Mouse (Mus musculus) testis, postnatal 14 days (tissue): Measurements from ENCODE around the gene Cd52.

Experiments
- DNase-seq: peaks from one replicate; pipeline ENCODE4 v3.0.0; 2021; ENCODE audit warnings: low spot score

Gene Cd52

DNA sequence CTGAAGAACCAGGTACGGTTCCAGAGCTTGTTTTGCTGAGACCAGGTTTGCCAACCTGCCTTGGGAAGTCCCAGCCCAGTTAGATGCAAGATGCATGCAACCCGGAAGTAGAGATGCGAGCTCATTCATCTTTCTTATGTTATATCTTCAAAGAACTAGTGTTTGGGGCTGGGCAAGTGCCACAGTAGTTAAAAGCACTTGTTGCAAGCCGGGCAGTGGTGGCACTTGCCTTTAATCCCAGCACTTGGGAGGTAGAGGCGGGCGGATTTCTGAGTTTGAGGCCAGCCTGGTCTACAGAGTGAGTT lies 3.7 kb downstream of the Cd52 start:
- no peak for DNase-seq

DNA sequence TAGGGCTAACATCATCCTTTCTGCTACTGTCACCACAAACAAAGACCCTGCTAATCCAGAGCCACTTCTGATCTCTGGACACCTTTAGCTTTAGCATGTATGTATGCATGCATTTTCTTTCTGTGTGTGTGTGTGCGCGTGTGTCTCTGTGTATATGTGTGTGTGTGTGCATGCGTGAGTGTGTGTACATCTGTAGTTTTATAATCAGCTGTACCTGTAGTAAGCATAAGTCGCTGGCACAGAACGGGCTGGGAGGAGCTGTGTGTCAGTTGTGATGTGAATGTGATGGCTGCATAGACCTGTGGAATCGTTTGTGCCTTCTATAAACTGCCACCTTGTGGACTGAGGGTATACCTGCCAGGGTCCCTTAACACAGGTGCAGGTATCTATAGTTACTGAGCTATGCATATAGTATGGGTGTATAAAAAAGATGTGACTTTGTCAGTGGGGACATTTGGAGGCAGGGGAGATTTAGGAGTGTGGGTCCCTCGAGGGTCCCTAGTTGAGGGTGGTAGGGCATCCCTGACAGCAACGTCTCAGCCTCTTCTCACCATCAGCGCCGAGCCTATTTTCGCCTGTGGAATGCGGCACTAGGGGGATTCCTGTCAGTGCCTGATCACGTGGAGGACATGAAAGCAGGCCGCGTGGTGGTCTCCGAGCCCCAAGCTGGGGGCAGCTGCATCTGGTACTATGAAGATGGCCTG lies 4.2 kb downstream of the Cd52 start:
- no peak for DNase-seq

DNA sequence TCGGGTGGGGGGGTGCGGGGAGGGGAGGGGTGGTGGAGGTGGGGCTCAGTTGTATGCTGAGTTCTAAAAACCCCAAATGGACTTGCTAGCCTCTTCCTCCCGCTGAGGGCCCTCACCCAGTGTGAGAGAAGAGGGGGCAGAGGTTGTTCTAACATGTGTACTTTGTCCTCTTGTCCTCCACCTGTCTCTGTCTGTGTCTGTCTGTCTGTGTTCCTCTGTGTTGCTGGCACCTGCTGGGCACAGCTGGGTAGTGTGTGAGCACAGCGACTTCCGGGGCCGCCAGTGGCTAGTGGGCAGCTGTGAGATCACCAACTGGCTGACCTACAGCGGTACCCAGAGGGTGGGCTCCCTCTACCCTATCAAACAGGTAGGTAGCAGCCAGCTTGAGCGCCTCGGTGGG lies 5.9 kb downstream of the Cd52 start:
- no peak for DNase-seq

DNA sequence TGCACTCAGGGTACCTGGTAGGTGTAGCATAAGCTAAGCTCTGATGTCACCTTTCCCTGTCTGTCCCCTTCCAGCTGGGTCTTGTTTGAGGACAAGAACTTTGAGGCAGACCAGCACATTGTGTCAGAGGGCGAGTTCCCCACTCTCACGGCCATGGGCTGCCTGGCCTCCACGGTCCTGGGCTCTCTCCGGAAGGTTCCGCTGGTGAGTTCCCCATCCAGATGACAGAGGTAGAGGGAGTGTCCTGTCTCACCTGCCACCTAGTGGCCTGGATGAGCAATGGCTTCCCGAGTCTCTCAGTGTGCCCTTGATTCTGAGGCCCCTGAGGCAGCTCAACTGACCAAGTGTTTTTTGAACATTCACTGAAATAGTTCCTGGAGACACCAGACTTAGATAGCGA lies 7.5 kb downstream of the Cd52 start:
- DNase-seq: no peak

DNA sequence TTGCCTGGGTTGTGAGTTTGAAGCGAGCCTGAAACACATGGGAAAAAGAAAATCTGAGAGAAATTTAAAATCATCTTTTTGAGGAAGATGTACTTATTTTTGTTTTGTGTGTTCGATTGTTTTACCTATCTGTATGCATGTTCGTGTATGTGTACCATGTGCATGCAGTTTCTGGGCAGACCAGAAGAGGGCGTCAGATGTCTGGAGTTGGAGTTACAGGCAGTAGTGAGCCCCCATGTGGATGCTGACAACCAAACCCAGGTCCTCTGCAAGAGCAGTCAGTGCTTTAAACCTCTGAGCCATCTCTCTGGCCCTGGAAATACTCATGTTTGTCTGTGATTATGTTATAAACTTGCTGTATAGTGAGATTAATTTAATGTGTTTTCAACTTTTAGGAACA lies 9.9 kb downstream of the Cd52 start:
- DNase-seq: no peak

- no peak for DNase-seq
These were observed 12.4 kb downstream of the Cd52 start for GRCm38 (mm10) chr4:134082460-134082859.

DNA sequence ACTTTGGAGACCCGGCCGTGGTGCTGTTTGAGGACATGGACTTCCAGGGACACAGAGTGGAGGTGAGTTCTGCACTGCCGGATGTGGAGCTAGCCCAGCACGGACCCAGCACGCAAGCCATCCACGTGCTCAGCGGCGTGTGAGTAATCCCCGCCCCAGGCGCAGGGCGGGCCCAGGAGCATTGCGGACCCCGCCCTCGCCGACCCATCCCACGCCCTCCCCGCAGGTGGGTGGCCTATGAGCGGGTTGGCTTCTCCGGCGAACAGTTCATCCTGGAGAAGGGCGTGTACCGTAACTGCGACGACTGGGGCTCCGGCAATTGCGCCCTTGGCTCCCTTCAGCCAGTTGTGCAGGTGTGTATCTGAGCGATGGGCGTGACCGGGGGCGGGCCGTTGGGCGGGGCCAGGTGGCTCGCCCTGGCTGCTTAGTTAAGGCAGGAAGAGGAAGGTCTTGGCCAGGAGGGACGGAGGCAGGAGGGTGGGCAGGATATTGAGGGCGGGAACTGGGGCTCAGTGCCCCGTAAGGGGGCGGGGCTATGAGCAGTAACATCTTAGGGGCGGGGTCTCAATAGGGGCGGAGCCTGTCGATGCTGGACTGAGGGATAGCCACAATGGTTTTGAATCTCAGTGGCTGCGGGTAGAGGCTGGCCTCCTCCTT lies 13.0 kb downstream of the Cd52 start:
- peak; percentile 87 for DNase-seq

DNA sequence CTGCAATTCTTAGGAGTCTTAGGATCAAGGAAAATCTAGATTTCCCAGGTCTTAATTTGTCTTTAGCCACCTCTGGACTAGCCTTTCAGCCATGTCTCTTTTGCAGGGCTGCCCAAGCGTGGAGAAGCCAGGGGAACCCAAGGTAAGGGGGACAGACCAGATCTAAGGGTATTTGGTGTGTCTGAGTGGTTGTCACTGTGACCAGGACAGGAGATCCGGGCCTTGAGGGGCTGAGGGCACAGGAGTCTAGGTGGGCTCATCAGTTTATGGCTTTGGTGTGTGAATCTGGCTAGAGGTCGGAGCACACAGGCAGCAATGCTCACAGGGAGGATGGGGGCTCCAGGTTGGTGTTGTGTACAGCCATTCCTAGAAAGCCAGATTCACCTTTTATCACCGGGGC lies 14.2 kb downstream of the Cd52 start:
- no peak for DNase-seq

- peak; percentile 64 for DNase-seq
These were observed 16.2 kb downstream of the Cd52 start for GRCm38 (mm10) chr4:134078694-134079093.

GRCm38 (mm10) chr4:134068793-134069580 lies 25.9 kb downstream of the Cd52 start:
- no peak for DNase-seq

DNA sequence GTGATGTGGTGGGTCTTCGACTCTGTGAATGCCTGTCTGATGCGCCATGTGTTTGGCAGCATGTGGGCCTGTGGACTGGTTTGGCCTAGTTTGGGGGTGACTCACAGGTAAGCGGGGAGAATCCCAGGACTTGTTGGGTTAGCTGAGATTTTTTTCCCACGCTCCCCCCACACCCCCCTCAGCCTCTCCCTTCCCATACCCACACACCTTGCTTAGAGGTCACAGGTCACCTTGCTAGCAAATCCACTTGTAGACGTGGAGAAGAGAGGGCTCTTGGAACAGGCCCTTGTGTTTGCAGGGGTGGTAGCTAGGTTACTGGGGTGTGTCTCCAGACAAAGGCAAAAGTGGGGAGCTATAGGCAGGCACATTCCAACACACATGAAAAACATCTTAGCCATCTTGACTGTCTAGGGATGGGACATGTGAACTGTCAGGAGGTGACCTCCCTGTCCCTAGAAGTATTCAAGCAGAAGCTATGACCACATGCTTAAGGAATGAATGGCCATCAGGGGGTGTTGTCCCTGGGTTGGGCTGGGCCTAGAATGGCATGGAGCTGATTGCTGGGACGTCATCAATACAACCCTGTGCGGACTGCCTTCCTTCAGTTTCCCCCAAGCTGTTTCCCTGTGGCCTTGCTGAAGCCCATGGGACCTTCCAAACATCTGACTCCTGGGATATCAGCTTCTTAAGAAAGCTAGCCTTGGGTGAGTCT lies 26.9 kb downstream of the Cd52 start:
- no peak for DNase-seq

GRCm38 (mm10) chr4:134067383-134067782 lies 27.5 kb downstream of the Cd52 start:
- no peak for DNase-seq

DNA sequence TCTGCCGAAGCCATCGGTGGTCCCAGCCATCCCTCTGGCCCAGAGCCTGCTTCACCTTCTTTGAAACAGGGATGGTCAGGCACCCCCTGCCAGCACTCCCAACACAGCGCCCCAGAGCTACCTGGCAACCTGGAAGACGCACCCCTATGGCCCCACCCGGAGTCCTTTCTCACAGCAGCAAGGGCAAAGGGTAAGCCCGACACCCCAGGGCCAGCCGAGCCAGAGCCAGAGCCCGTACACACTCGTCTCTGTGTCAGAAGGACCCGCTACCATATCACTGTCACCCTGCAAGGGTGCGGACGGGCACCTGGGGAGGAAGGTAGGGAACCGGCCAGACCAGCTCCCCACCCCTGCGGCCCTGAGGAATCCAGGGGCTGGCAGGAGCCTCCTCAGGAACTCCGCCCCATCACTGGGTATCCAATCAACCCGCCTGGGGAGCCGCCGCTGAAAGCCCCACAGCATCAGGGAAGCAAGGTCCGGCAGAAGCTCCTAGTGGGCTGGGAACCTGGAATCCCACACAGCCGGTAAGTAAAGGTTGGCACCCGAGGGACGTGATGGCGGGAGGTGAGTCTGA lies 29.4 kb downstream of the Cd52 start:
- no peak for DNase-seq

DNA sequence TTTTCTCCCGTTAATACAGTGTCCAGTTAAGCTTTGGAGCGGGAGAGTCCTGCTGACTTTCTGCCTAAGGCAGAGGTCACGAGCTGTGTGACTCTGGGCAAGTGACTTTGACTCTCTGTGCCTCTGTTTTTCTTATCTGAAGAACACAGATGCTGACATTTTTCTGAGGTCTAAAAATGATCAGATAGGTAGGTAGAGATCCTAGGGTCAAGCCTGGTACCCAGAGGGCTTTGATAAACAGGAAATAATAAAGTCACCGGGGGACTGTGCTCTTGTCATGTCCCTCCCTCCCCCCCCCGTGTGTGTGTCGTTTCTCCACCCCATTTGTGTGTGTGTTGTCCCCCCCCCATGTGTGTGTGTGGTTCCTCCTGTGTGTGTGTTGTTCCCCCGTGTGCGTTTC lies 32.3 kb downstream of the Cd52 start:
- no peak for DNase-seq

DNA sequence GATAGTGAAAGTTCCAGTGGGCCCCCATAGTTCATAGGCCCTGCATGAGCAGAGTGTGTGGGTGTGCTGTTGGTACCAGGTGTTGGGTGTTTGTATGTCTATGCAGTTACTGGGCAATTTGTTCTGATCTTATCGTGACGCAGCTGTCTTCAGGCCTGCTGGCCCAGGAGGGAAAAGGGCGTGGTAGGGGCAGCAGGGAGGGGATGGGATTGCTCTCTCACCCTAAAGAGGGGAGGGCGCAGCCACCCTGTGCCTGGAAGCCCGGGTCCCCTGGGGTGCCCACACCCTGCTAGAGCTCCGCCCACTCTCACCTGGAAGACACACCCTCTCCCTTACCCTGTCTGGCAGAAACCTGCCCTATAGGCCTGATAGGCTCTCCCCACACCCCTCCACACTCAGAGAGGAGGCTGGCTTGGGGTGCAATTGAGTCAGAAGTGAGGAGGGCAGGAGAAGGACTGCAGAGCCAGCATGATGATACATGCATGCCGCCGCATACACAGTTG lies 32.9 kb downstream of the Cd52 start:
- DNase-seq: no peak

DNA sequence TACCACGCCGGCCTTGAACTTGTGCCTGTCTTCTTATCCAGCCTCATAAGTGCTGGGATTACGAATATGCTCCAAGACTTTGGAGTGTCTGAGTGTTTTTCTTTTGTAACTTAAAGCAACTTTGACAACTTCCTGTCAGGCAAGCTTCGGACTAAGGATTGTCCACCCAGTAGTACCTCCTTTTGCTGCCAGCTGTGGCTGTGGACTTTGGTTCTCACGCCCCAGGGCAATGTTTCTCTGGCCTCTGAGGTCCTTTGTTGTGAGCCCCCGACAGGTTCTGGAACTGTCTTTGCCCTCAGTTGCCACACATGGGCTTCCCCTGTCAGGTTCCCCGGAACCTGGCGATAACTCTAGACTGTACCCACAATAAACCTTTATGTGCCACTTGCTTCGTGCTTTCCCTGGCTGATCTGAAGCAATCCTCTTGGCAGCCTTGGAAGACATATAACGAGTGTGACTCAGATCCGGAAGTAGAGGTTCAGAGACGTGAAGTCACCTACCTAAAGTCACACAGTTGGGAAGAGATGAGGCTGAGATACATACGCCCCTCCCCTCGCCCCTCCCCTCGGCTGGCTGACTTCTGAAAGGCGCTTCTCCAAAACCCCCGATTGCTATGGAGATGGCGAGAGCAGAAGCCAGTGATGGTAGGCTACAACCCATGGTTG lies 33.6 kb downstream of the Cd52 start:
- DNase-seq: no peak

DNA sequence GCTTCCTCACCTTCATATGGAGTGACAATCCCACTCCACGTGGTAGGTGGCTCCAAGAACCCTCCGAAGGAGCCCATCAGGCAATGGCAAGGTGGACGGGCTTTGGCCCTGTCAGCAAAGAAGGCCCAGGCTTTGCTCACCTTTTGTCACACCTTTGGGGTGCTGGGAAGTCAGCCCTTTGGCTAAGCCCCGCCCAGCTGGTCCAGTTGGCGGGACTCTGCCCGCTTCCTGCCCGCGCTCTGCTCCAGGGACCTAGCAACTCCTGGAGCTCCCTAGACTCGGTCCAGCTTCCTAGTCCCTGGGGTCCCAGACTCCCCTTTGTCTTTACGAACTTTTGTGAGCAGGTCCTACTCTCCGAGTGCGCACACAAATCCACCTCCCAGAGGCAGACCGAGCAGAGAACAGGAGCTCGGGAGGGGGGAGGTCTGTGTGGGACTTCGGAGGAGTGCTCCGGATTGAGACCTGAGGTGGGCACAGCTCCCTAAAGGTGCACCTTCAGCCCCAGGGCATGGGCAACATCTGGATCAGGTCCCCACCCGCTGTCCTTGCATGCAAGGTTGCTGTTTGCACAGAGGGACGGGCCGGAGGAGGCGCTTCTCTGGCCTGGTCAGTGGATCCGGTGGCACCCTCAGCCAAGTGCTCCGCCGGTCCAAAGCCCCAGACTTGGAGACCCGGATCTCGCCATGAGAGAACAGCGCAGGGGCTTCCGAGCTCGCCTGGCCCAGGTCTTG lies 34.6 kb downstream of the Cd52 start, which contains the start of gene Crybg2:
Gene Crybg2 (plus strand): TSS at position 681 of the 731 bp plus-strand sequence.
- DNase-seq: no peak

- no peak for DNase-seq
These were observed 36.0 kb downstream of the Cd52 start for GRCm38 (mm10) chr4:134058908-134059307.

DNA sequence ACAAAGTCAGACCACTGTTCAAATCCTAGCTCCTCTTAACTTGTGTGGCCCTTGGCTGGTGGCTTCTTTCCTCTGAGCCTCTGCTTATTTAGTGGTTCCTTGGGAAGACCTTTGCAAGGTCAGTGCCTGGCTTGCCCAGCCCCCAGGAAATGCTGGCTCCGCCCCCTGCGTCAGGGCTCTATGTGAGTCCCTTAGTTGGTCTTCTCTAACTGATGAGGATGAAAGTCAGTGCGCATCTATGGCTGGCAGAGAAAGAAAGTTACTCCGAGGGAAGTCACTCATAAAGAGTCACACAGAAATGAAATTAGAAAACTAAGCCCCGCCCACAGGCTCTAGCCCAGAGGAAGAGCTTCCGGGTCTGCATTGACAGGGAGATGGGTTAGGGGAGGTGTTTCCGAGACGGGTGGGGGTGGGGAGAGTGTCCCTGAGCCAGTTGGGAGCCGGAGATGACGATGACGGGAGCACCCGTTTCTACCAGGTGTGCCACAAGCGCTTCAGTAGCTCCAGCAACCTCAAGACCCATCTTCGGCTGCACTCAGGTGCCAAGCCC lies 36.6 kb downstream of the Cd52 start:
- DNase-seq: no peak

GRCm38 (mm10) chr4:134053538-134053937 lies 41.3 kb downstream of the Cd52 start, which contains the start of gene Zfp683:
Gene Zfp683, plus strand, starts transcription at chr4:134053838.
- DNase-seq: no peak
